Mouse (Mus musculus) CD4-positive, CD25-positive, alpha-beta regulatory T cell, adult 9 weeks (primary cell): Measurements from ENCODE around the gene Grb14. TPM values are rescaled to one million over a fixed set of nuclear protein-coding genes. Genes with fewer than 3 reads are reported as not detected.

Experiments
- polyA plus RNA-seq: library from polyadenylated mRNA; unstranded; fragments of 100-300 nt; shearing (Covaris generic); gene quantifications from one replicate; pipeline ENCODE4 v1.2.1, GENCODE M21; 2017

Gene Grb14
- polyA plus RNA-seq, result not detected

DNA sequence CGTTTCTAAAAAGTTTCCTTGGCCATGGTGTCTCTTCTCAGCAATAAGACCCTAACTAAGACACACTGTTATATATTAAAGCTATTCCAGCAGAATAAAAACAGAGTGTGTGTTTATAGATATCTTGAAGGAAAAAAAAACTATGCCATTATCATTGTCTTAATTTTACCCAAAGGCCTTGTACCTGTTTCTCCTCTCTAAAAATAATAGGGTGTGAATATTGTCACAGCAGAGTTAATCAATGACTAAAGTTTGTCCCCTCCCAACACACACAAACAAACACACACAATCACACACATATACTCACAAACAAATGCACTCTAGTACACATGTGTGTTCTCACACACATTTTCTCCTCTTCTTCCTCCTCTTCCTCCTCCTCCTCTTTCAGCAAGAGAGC lies at the start of gene Grb14:
Grb14 (minus strand) TSS at position 101 of the 400 bp plus-strand sequence.

Other genes starting within 250 kb of the Grb14 start
- gene Cobll1, start 214.4 kb upstream of the Grb14 start, polyA plus RNA-seq, result 2.1 TPM